Mouse (Mus musculus) right cerebral cortex, postnatal 10 days (tissue): ENCODE measurements around the gene Spem1.
"Not testable (repeated sequence)": the region's sequence is repeated elsewhere in the genome, so short reads cannot be mapped to it uniquely, and the experiment has no call there.

Experiments
- DNase-seq, 2 experiments: peaks; one replicate each; pipeline ENCODE4 v3.0.0; 2021; ENCODE audit warnings: low spot score in 2 of 2

The Spem1 gene

GRCm38 (mm10) chr11:69822080-69822479 is at the start of gene Spem1:
Gene Spem1, minus strand, starts transcription at chr11:69822180.
- DNase-seq = no peak

- DNase-seq = no peak
Measured at GRCm38 (mm10) chr11:69870289-69871069, 48.5 kb upstream of the Spem1 start.

GRCm38 (mm10) chr11:69867335-69867734 is 45.4 kb upstream of the Spem1 start:
- DNase-seq = no peak

GRCm38 (mm10) chr11:69865561-69865960 is 43.6 kb upstream of the Spem1 start:
- DNase-seq = no peak

- DNase-seq = no peak
Measured at GRCm38 (mm10) chr11:69864138-69864860, 42.3 kb upstream of the Spem1 start.

DNA sequence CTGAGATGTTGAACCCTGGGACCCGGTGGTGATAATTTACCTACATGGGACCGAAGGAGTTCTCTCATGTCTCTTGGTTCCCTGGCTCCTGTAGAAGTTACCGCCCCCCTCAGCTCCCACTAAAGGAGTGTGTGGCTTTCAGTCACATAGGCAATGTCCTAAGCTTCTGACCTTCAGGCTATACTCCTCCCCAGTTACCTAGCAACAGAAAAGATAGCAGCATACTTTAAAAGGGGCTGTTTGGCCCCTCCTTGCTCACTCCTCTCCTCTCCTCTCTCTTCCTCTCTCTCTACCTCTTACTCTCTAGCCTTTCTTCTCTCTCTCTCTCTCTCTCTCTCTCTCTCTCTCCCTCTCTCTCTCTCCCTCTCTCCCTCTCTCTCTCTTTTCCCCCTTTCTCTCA is 41.7 kb upstream of the Spem1 start:
- not testable (repeated sequence) for DNase-seq

DNA sequence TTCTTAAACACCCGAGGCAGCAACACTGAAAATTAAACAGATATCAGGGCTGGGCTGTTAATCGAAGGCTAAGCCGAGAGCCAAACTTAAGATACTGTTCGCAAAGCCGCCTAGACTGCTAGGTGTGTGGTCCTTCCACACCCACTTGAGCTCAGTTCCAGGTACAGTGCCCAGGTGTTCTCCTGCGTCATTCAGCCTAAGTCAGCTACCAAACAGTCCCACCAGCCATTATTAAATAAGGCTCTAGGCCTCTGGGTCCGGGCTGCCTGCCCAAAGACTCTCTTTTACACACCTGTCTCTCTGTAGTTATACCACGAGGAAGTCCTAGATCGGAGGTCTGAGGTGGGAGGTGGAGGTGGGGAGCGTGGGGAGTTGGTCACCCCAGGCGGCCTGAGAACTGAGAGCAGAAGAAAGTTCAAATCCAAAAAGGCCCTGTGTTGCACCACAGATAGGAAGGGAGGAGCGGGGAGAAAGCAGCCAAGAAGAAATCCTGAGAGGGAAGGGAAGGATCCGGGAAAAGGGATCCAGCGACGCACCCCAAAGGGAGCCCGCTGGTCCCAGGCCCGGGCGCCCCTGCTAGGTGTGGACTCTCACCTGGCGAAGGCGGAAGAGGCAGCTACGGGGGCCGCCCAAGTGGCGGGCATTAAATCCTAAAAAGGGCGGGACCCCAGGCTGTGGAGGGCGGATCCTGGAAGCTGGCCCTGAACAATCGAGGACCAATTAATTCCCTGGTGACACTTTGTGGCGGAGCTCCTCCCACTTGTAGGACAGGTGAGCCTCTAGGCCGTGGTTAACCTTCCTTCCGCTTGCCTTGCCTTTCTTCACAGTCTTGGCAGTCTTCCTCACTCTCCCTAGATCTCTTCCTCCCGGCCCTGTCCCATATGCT is 36.4 kb upstream of the Spem1 start, which contains the start of gene Tnk1:
Gene Tnk1, minus strand, starts transcription at position 618 of the 886 bp plus-strand sequence.
- no peak for DNase-seq

DNA sequence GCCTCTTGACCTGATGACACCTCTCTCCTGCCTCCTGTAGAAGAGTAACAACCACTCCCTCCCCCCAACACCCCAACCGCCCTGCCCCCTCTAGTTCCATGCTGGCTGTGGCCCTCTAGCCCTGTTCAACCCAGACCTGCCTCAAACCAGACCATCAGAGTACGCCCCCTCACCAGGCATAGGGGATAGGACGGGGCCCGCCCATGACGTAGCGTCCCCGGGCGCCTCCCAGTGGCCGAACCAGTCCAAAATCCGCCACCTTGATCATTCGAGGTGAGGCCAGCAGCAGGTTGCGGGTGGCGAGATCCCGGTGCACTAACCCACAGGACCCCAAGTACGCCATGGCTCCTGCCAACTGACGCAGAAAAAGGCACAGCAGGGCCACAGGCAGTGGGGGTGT is 33.4 kb upstream of the Spem1 start:
- DNase-seq = no peak

- DNase-seq = no peak
Measured at GRCm38 (mm10) chr11:69854680-69855079, 32.7 kb upstream of the Spem1 start.

DNA sequence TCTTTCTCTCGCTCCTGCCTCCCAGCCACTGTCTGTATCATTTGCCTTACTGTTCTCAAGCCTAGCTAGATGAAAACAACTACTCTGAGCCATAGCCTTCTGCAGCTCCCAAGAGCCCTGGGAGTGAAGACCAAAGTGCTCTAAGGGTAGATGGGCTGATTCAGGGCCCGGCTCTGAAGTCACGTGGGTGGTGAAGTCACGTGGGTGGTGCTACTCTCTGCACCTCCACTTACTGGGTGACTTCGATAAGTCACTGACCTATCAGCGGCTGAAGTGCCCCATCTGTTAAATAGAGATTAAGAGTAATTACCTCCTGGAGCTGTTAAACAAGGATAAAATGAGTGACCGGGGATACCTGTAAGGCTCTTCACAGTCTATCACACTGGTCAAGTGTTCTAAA is 32.0 kb upstream of the Spem1 start:
- DNase-seq = no peak

- no peak for DNase-seq
Measured at GRCm38 (mm10) chr11:69850754-69851153, 28.8 kb upstream of the Spem1 start.

- DNase-seq = no peak
Measured at GRCm38 (mm10) chr11:69849884-69850283, 27.9 kb upstream of the Spem1 start.

DNA sequence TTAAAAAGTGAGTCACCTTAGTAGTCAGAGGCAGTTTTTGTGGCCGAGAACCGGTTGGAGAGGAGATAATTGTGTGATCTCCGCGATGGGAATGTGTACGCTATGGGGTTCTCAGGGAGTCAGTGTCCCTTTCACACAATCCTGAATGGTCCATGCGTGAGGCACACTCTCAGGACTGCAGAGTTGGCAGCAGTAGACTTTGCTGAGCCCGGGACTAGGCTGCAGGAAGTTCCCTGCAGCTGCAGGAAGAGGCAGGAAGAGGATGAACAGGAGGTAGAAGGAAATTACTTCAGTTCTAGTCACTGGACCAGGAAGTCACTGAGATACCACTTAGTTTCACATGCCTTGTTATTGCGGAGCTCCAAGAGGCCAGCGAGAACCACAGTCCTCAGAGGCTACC is 27.1 kb upstream of the Spem1 start:
- no peak for DNase-seq

DNA sequence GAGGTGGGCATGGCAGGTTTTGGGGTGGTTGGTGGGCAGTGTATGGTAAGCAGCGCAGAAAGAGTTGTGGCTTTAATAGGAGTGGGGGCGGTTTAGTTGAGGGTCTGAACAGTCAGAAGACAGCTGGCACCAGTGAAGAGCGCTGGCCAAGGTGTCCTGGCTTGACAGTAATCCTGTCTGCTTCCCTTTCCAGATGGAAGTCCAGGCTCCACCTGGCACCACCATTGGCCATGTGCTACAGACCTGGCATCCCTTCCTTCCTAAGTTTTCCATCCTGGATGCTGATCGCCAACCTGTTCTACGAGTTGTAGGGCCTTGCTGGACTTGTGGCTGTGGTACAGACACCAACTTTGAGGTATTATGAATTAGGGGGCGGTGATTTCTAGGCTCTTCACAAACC is 26.0 kb upstream of the Spem1 start:
- peak in 1 of 2 experiments; percentile 33 for DNase-seq

DNA sequence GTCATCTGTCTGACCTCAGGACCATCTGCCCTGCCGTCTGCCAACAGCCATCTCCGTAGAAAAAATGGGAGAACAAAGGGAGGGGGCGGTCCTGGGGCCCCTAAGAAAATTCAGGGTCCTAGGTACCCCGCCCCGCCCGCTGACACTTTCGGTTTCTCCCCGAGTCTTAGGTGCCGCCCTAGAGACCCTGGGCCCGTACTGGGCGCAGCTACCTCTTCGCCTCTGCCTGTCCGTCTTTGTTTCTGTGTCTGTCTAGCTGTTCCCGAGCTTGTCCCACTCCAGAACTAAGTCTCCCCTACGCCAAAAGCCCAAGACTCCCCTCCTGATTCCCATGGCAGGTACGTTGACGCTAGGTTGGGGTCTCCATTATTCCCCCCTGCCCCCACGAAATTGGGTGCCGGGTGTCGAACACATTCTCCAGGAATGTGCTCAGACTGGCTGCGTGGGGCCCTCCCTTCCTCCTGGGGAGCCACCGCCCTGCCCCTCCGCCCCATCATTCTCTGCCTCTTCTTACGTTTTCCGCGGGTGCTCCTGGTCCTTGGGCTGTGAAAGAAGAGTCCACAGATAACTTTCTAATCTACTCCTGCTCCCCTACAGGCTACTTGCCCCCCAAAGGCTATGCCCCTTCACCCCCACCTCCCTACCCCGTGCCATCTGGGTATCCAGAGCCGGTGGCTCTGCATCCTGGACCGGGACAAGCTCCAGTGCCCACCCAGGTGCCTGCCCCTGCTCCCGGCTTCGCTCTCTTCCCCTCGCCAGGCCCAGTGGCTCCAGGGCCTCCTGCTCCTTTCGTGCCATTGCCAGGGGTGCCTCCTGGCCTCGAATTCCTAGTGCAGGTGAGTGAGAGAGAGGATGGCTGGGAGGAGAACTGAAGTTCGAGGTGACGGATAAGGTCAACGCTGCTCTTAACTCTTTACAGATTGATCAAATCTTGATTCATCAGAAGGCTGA is 25.0 kb upstream of the Spem1 start:
- peak in 1 of 2 experiments; percentile 33 for DNase-seq

DNA sequence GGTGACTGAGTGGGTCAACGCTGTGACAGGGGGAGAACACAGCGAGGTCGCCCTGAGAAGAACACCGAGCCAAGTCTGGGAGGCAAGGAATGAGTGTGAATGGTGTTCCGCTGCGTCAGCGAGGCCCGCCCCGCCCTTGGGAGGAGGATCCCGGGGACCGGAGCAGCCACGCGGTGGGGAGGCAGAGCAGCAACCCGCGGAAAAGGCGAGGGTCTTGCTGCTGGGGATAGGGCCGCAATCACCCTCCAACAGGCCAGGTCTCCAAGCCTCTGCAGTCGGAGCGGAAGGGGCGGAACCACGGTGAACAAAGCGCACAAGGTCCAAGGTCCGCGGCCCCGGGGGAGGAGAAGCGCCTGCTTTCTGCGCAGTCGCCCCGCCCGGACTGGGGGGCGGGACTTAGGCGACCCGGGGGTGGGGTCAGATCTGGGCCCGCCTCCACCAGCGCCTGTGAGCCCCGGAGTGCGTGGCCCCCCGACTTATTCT is 24.3 kb upstream of the Spem1 start, which contains the start of gene Plscr3:
Gene Plscr3, plus strand, starts transcription at position 179 of the 483 bp plus-strand sequence.
- DNase-seq = peak; percentile 91 to 92

DNA sequence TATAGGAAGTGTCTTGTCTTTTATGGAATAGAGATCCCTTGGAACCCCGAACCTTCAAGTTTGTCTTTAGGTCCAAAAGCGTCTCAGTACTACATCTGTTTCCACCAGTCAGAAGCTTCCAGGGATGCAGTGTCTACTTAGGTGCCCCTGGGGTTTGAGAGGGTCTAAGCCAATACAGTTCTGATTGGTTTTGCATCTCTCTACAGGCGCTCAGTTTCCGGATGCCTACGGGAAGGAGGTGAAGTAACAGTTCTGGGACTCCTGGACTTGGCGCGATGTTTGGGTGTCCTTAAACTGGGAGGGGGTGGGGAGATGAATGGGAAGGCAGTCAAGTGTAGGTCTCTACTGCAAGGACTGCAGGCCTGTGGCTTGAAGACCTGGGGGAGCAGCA is 16.7 kb upstream of the Spem1 start:
- DNase-seq = no peak

GRCm38 (mm10) chr11:69837952-69838713 is 16.2 kb upstream of the Spem1 start, which contains the start of gene Tmem256:
Gene Tmem256, plus strand, starts transcription at chr11:69838514.
- peak; percentile 98 to 99 for DNase-seq

DNA sequence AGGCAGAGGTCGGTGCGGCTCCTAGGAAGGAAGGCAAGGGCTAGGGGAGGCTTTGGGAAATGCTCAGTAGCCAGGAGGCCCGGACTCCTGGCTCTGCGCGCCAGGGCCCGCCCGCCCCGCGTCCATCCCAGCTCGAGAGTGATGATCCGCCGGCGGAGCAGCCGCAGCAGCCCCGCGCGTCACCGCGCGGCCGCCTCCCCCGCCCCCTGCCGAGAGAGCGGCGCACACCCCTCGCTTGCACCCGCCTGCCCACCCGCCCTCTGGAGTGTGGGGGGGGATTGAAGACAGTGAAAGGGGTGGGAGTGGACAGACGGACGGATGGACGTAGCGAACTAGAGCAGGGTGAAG is 15.6 kb upstream of the Spem1 start, which contains the start of gene Nlgn2:
Gene Nlgn2, minus strand, starts transcription at position 181 of the 348 bp plus-strand sequence.
- no peak for DNase-seq
